Mouse (Mus musculus) WW6 (cell line): ENCODE data around the gene Olfr1344.
"Not testable (repeated sequence)": the region's sequence is repeated elsewhere in the genome, so short reads cannot be mapped to it uniquely, and the experiment has no call there.

Experiments used
- DNase-seq: peaks from one replicate; pipeline ENCODE4 v3.0.0-alpha.2; 2013; ENCODE audit warnings: low read depth, low spot score

Gene Olfr1344

GRCm38 (mm10) chr7:6438388-6438787 lies at the start of gene Olfr1344:
TSS of gene Olfr1344 (plus strand) at chr7:6438688.
- DNase-seq, result no peak

GRCm38 (mm10) chr7:6388971-6389370 lies 49.5 kb upstream of the Olfr1344 start:
- DNase-seq, result no peak

- no peak for DNase-seq
Observed at GRCm38 (mm10) chr7:6389449-6389848, 49.0 kb upstream of the Olfr1344 start.

GRCm38 (mm10) chr7:6397996-6398975 lies 40.2 kb upstream of the Olfr1344 start, which contains the start of gene Smim17:
TSS of gene Smim17 (plus strand) at chr7:6398715.
- no peak for DNase-seq

GRCm38 (mm10) chr7:6410043-6410442 lies 28.4 kb upstream of the Olfr1344 start, which contains the start of gene Gm20715:
TSS of gene Gm20715 (plus strand) at chr7:6410277.
- peak; percentile 91 for DNase-seq

GRCm38 (mm10) chr7:6414626-6415441 lies 23.7 kb upstream of the Olfr1344 start:
- DNase-seq, result no peak

GRCm38 (mm10) chr7:6415442-6415787 lies 23.1 kb upstream of the Olfr1344 start:
- no peak for DNase-seq

GRCm38 (mm10) chr7:6419894-6420293 lies 18.6 kb upstream of the Olfr1344 start:
- no peak for DNase-seq

- DNase-seq, result no peak
Observed at GRCm38 (mm10) chr7:6429381-6429780, 9.1 kb upstream of the Olfr1344 start.

- DNase-seq, result no peak
Observed at GRCm38 (mm10) chr7:6430342-6430741, 8.1 kb upstream of the Olfr1344 start.

- DNase-seq, result no peak
Observed at GRCm38 (mm10) chr7:6441173-6441572, 2.7 kb downstream of the Olfr1344 start.

- no peak for DNase-seq
Observed at GRCm38 (mm10) chr7:6447771-6448170, 9.3 kb downstream of the Olfr1344 start.

- DNase-seq, result no peak
Observed at GRCm38 (mm10) chr7:6455868-6456267, 17.4 kb downstream of the Olfr1344 start, which contains the start of gene Olfr1336. TSS of gene Olfr1336 (plus strand) at chr7:6456168.

- DNase-seq, result no peak
Observed at GRCm38 (mm10) chr7:6456399-6456798, 17.9 kb downstream of the Olfr1344 start.

GRCm38 (mm10) chr7:6466951-6467350 lies 28.5 kb downstream of the Olfr1344 start, which contains the start of gene Olfr1346:
TSS of gene Olfr1346 (plus strand) at chr7:6467101.
- DNase-seq, result no peak

- DNase-seq, result not testable (repeated sequence)
Observed at GRCm38 (mm10) chr7:6477633-6478032, 39.1 kb downstream of the Olfr1344 start.

GRCm38 (mm10) chr7:6486841-6487240 lies 48.4 kb downstream of the Olfr1344 start, which contains the start of gene Olfr5:
TSS of gene Olfr5 (minus strand) at chr7:6486941.
- DNase-seq, result no peak
